Mouse (Mus musculus) cortical plate, adult 2 months (tissue): ENCODE results near the gene Jade1.

Source experiments
- CTCF ChIP-seq: fragments of 200-500 bp; IDR thresholded peaks from 2 replicates; pipeline ENCODE4 v1.5.1; 2011; ENCODE audit warnings: mild to moderate bottlenecking, control low read depth, low read length; ENCODE audit not compliant: insufficient read depth; ENCODE audit errors: extremely low read depth
- POLR2A ChIP-seq: fragments of 200-500 bp; IDR thresholded peaks from 2 replicates; pipeline ENCODE4 v1.6.1; 2011; ENCODE audit warnings: mild to moderate bottlenecking, low read length, control low read depth; ENCODE audit not compliant: insufficient read depth; ENCODE audit errors: extremely low read depth

GRCm38 (mm10) chr3:41523460-41523859 is 32.1 kb upstream of the Jade1 start:
- TF ChIP-seq CTCF, result no peak
- TF ChIP-seq POLR2A, result no peak
